Mouse (Mus musculus): ENCODE results near the gene Mrpl42. TPM values are rescaled to one million over a fixed set of nuclear protein-coding genes. Genes with fewer than 3 reads are reported as not detected.

The Mrpl42 gene
- total RNA-seq, 2 experiments from 2014 or later, result 224 to 246 TPM

DNA sequence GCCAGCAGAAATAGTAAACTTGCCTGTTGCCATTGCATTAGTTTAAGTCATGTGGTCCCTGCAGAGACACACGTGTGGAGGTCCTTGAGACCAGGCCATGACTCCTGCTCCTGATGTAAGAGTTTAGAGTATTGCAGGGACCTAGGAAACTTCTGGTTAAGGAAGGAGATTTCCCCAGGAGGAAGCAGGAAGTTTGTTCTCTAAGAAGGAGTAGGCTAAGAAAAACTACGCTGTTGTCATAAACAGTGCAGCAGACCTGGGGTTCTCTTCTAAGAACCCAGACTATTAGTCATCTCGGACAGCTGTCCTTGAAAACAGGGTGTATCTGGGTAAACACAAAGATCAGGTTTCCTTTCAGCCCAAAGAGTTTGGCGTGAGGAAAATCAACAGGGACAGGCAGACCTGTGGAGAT lies 36.2 kb downstream of the Mrpl42 start:
- no peak for DNase-seq
- intact Hi-C loops (cut with DNase I; ENCODE audit: low total_unique reads), result no loop called here

DNA sequence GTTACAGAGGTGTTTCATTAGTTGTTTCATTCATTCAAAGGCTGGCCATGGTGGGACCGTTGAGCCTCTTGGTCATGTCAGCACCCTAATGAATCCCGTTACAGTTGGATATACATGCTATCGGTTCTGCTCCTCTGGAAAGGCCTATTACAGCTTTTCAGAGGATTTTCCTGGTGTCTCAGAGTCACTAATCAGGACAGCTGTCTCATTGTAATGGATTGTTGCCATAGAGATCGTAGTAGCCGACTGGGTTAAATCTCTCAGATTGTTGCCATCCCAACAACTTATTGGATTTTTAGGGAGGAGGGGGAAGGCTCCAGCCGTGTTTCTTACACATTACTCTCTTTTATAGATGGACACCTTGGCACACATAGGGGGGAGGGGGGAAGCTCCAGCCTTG lies 37.2 kb downstream of the Mrpl42 start:
- intact Hi-C loops (cut with DNase I; ENCODE audit: low total_unique reads), result no loop called here
- no peak for DNase-seq

DNA sequence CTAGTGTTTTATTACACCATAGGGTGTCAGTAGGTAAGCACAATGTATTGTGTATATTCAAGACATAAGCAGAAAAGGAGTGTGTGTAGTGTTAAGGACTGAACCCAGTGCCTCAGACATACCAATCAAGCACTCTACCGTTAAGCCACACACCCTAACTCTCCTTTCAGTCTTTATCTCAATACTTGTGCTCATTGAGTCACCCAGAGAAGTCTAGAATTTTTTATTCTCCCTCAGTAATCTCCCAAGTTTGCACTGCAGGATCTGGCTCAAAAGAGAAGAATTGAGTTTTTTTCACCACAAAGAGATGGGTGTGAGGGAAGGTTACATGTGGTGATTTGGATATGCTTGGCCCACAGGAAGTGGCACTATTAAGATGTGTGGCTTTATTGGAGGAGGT lies 39.5 kb downstream of the Mrpl42 start:
- DNase-seq, result no peak
- intact Hi-C loops (cut with DNase I; ENCODE audit: low total_unique reads), result no loop called here

DNA sequence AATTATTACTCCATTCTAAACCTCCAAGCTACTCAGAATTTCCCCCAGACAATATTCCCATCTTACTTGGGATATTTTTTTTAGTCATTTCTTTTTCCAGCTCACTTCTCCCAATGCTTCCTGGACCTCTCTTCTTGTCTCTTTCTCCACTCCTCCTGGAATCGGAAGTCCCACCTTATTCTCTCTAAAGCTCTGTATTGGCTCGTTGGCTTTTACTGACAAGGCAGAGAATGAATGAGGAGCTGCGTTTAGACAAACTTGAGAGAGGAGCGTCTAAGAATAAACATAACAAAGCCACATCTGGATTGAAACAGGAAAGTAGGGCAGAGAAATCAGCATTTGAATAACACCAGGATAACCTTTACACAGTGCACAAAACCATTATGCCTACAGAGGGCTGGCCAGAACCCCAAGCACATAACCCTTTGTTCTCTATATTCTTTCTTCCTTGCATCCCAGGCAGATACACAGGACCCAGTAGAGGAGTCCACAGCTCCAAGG lies 40.6 kb downstream of the Mrpl42 start:
- no peak for DNase-seq
- intact Hi-C loops (cut with DNase I; ENCODE audit: low total_unique reads), result no loop called here

DNA sequence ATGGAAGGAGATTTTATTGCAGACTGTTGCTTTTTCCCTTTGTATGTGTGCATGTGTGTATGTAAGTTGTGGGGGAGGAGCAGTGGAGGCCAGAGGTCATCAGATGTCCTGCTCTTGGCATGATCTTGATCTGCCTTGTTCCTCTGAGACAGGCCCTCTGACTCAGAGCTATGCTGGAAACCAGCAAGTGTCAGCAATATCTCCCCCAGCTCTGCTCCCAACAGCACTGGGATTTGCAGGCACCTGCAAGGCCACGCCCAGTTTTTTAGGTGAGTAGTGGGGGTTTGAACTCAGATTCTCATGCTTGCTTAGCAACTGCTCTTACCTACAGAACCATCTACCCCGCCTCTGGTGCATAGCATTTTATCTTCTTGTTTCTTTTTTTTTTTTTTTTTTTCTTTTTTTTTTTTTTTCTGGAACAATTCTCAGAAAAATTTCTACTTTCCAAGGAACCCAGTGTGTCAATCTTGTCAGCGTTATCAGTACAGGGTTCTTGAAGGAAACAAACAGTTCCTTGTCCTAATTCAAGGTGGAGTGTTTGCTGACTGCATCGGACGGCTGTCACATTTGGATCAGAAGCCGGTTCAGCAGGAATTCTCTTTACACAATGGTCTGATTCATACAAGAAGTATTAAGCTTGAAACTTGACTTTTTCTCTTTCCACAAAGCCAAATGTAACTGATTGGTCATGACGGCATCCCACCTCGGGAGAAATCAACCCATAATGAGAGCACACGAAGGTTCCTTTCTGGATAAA lies 43.5 kb downstream of the Mrpl42 start:
- DNase-seq, result no peak
- intact Hi-C loops (cut with DNase I; ENCODE audit: low total_unique reads), result no loop called here

DNA sequence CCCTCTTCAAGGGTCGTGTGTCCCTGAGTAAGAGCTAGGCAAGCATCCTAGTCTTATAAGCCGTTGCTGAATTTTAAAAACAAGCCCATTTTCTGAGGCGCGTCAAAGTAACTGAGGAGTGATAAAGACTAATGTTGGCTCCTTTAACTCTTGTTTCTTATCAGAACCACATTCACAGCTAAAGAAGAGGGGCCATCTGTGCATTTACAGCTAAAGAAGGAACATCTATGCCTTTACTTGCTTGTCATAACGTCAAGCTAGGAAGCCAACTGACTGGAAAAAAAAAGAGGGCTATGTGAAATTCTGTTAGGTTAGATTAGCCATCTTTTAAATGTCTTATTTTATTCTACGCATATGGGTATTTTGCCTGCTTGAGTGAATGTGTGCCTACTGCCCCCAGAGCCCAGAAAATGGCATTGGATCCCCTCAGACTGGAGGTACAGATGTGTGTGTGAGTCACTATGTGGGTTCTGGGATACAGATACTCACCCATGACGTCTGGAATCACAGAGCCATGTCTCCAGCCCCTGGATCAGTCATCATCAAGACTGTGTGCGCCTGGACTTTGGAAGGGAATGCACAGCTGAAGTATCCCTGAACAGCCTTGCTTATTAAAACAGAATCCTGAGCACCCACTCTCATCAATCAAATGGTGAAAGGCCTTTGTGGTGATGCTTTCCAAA lies 44.2 kb downstream of the Mrpl42 start:
- DNase-seq, result no peak
- intact Hi-C loops (cut with DNase I; ENCODE audit: low total_unique reads), result no loop called here

DNA sequence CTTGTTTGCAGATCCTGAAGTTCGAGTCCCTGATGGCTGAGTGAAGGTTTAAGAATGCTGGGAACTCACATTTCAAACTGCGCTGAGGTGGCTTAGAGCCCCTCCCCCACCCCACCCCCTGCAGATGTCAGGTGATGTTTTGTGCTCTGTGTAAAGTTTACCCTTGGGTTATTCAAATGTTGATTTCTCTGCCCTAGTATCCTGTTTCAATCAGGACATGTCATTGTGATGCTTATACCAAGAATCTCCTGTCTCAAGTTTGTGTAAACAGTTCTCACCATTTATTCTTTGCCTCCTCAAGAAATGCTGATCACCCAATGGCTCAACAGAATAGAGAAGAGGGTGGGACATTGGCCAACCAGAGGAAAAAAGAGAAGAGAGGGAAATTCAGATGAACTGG lies 45.6 kb downstream of the Mrpl42 start:
- DNase-seq, result no peak
- intact Hi-C loops (cut with DNase I; ENCODE audit: low total_unique reads), result no loop called here

DNA sequence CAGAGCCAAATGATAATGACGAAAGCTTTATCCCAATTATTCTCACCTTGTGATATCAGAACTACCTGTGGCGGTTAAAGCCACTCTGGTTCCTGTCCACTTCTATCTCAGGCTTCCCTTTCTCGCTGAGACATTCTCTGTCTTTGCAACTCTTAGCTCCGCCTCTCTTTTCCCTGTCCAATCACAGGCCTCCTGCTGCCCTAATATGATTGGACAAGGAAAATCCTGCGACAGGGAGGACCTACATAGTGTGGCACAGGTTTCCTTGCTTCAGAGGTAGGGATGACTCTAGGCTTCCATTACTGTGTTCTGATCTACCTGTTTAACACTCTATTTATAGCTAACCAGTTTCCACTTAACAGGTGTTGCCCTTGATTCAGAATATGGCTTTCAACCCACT lies 48.5 kb downstream of the Mrpl42 start:
- intact Hi-C loops (cut with DNase I; ENCODE audit: low total_unique reads), result no loop called here
- DNase-seq, result no peak

DNA sequence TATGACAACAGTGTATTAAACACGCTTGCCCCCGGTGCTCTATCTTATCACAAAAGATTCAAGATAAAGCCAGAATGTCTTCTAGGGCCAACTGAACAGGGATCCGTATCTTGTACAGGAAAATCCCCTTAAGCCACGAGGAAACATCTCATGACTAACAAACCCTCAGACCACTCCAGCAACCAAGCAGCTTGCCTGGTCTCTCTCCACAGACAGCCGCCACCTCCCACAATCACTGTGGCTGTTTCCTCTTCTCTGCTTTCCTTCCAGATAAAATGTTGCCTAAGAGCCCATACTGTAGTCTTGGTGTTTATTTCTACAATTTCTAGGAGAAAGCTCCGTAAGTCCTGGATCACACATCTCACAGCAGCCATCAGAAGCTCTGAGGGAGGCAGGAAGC lies 52.7 kb downstream of the Mrpl42 start:
- DNase-seq, result no peak
- intact Hi-C loops (cut with DNase I; ENCODE audit: low total_unique reads), result no loop called here

DNA sequence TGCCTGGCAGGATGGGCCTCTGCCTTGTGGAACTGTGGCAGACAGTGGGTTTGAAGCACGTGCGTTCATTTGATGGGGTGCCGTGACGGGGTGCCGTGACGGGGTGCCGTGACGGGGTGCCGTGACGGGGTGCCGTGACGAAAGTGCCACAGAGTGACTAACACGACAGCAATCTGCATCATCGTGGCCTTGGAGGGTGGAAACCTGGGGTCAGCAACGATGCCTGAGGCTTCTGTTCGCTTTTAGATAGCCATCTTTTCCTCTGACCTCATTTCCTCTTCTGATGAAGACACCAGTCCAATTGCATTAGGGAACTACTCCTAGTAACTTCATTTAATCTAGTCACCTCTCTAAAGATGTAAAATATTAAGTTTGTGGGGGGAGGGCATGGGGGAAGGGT lies 53.8 kb downstream of the Mrpl42 start:
- intact Hi-C loops (cut with DNase I; ENCODE audit: low total_unique reads), result no loop called here
- no peak for DNase-seq

DNA sequence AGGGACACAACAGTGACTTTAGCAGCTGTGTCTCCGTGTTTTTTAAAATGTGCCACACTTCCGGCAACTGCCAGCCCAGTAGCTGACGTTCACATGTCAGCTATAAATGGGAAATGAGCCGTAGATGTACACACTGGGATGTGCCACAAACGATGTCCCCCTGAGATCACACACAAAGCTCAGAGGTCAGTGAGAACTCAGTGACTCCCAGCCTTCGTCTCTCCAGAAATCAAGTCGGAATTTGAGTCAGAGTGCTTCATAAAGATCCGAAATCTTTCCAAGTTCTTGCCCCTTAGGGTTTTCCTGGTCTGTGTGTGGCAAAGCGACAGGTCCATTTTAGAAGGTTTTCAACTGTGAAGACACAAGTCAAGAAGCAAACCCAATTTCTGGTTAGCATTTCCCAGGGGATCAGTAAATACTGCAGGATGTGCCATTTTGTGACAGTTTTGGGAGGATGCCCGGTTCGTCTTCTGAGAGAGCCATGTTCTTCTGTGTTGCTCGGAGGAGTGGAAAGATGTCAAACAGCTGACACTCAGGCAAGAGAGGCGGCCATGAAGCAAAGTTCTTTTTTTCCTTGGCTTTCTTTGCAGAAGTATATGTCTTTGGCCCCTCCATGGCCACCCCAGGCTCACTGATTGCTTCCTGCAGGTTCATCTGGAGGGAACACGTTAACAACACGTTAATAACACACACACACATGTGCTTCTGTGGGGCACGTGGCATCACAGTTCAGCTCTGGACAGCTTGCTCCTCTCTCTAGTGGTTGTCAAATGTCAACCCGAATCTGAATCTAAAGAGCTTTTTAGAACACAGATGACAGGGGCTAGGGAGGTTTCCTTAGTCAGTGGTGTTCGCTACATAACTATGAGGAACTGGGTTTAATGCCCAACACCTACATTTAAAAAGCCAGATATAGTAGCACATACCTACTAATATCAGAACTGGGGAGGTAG lies 56.4 kb downstream of the Mrpl42 start:
- intact Hi-C loops (cut with DNase I; ENCODE audit: low total_unique reads), result no loop called here
- peak; percentile 28 for DNase-seq

DNA sequence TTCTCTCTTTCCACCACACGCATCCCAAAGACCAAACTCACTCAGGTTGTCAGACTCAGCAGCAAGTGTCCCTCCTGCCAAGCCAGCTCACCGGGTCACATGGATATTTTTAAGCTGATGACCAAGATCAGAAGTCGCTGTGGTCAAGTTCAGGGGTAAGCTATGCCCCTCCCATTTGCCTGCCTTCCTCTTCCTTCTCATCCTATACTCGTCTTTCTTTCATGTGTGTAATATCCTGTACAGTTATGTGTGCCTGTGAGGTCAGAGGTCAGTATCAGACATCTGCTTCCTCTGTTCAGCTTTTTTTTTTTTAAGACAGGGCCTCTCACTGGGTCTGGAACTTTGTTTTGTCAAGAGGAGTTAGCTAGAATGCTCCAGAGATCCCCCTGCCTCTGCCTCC lies 59.4 kb downstream of the Mrpl42 start:
- intact Hi-C loops (cut with DNase I; ENCODE audit: low total_unique reads), result no loop called here
- no peak for DNase-seq

DNA sequence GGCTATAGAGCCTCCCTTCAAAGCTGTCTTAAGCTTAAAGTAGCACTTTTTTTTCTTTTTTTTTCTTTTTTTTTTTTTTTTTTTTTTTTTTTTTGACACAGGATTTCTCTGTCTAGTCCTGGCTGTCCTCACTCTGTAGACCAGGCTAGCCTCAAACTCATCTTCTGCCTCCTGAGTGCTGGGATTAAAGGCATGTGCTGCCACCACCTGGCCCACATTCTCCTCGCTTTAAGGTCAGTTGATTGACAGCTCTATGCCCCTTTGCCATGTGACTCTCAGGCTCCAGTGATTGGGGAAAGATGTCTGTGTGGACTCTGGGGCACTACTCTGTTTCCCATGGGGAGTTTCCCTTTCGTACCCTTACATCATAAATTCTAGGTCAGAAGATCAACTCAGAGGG lies 61.2 kb downstream of the Mrpl42 start:
- DNase-seq, result no peak
- intact Hi-C loops (cut with DNase I; ENCODE audit: low total_unique reads), result no loop called here

DNA sequence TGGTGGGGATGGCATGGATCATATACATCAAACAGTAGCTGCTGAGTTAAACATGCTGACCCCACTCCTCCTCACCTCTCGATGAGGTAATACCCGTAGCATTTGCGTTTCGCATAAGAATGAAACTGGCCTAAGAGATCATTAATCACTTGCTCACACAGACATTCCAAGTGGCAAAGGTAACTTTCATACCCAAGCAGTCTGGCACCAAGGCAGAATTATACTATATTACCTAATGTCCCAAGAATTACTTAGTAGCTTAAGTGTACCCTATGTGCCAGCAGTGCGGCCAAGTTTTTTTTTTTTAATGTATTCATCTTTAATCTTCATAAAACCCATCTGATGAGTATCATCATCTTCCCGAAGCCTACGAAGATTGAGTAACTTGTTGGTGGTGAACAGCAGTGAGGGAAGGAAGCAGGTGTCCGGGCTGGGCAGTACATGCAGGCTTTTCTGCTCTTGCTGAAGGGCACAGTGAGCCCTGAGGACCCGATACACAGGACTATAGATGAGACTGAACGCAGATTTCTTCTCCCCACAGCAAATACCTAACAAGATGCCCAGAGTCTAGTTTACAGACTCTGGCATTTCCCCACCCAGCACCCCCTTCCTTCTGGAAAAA lies 61.9 kb downstream of the Mrpl42 start:
- intact Hi-C loops (cut with DNase I; ENCODE audit: low total_unique reads), result no loop called here
- no peak for DNase-seq

DNA sequence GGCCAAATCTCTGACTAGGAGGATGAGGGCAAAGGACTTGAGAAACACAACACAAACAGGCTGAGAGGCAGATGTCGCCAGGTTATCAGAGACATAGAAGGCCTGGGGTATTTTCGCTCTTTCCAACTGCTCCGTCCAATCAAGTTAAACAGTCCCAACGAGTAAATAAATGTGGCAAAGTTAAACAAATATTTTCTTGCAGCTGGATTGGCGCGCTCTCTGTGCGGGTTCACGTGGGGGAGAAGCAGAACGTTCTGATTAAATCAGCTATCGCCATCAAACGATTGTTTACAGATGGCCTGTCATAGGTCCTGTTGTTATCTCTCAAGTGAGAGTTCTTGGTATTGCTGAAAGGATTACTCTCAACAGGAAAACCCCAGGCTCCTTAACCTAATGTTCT lies 62.8 kb downstream of the Mrpl42 start:
- intact Hi-C loops (cut with DNase I; ENCODE audit: low total_unique reads), result no loop called here
- DNase-seq, result no peak

Other genes with a start within 250 kb of the Mrpl42 start
- 10 to 100 TPM; 10.5 to 12.0 TPM for gene Cradd, start 177.8 kb downstream of the Mrpl42 start, total RNA-seq (2021)
- gene Socs2, start 84.8 kb downstream of the Mrpl42 start, total RNA-seq (2021), result 1 to 10 TPM; 8.2 to 9.4 TPM
- gene Ube2n, start 13.2 kb upstream of the Mrpl42 start, total RNA-seq (2021), result 100 to 1,000 TPM in 1 of 2 experiments, 10 to 100 TPM in 1; 91.7 to 110 TPM
- gene Nudt4, start 62.2 kb upstream of the Mrpl42 start, total RNA-seq (2021), result 100 to 1,000 TPM; 173 to 192 TPM
- not detected for gene Anapc15-ps, start 171.5 kb upstream of the Mrpl42 start, total RNA-seq (2021)